Mouse (Mus musculus) T-cell, adult 2 months (primary cell): ENCODE data around the gene Celsr2.

Source experiments
- DNase-seq: peaks from one replicate; pipeline ENCODE4 v3.0.0; 2022; ENCODE audit warnings: low spot score

The Celsr2 gene

GRCm38 (mm10) chr3:108414857-108415830 lies at the start of gene Celsr2:
Gene Celsr2, minus strand, starts transcription at chr3:108415552.
- no peak for DNase-seq

- DNase-seq: peak; percentile 71
Measured at GRCm38 (mm10) chr3:108458866-108459265, 43.5 kb upstream of the Celsr2 start.

- peak; percentile 12 for DNase-seq
Measured at GRCm38 (mm10) chr3:108458380-108458779, 43.0 kb upstream of the Celsr2 start.

- no peak for DNase-seq
Measured at GRCm38 (mm10) chr3:108454172-108454571, 38.8 kb upstream of the Celsr2 start.

GRCm38 (mm10) chr3:108451969-108452368 lies 36.6 kb upstream of the Celsr2 start:
- DNase-seq: no peak

GRCm38 (mm10) chr3:108445366-108445705 lies 30.0 kb upstream of the Celsr2 start:
- no peak for DNase-seq

GRCm38 (mm10) chr3:108444698-108445365 lies 29.5 kb upstream of the Celsr2 start, which contains the start of gene Sars:
Gene Sars, minus strand, starts transcription at chr3:108445209.
- peak; percentile 84 for DNase-seq

GRCm38 (mm10) chr3:108444029-108444428 lies 28.7 kb upstream of the Celsr2 start:
- DNase-seq: peak; percentile 69

GRCm38 (mm10) chr3:108436380-108436714 lies 21.0 kb upstream of the Celsr2 start:
- no peak for DNase-seq

- DNase-seq: no peak
Measured at GRCm38 (mm10) chr3:108435701-108436379, 20.5 kb upstream of the Celsr2 start.

GRCm38 (mm10) chr3:108433881-108434495 lies 18.6 kb upstream of the Celsr2 start:
- DNase-seq: no peak

- DNase-seq: no peak
Measured at GRCm38 (mm10) chr3:108433188-108433880, 18.0 kb upstream of the Celsr2 start.

GRCm38 (mm10) chr3:108432542-108433187 lies 17.3 kb upstream of the Celsr2 start:
- DNase-seq: no peak

- no peak for DNase-seq
Measured at GRCm38 (mm10) chr3:108425624-108426018, 10.3 kb upstream of the Celsr2 start.

- DNase-seq: no peak
Measured at GRCm38 (mm10) chr3:108424944-108425623, 9.7 kb upstream of the Celsr2 start.

- peak; percentile 29 for DNase-seq
Measured at GRCm38 (mm10) chr3:108423844-108424801, 8.8 kb upstream of the Celsr2 start.

- no peak for DNase-seq
Measured at GRCm38 (mm10) chr3:108423006-108423405, 7.7 kb upstream of the Celsr2 start.

- peak; percentile 73 for DNase-seq
Measured at GRCm38 (mm10) chr3:108415831-108416223, 475 bp upstream of the Celsr2 start.

- DNase-seq: no peak
Measured at GRCm38 (mm10) chr3:108413634-108414360, 1.6 kb downstream of the Celsr2 start.
